Mouse (Mus musculus) small intestine, adult 2 months (tissue): ENCODE data around the gene Txn2.

Experiments
- CTCF ChIP-seq: fragments of 200-500 bp; IDR thresholded peaks from 2 replicates; pipeline ENCODE4 v1.5.1; 2012; ENCODE audit warnings: low read depth, mild to moderate bottlenecking, control low read depth, inconsistent platforms, low read length, moderate library complexity, mixed read lengths; ENCODE audit not compliant: insufficient replicate concordance, insufficient read length; ENCODE audit errors: extremely low read depth
- POLR2A ChIP-seq: fragments of 200-500 bp; IDR thresholded peaks from 2 replicates; pipeline ENCODE4 v1.6.1; 2012; ENCODE audit warnings: low read depth, mild to moderate bottlenecking, control low read depth, inconsistent platforms, low read length, moderate library complexity

GRCm38 (mm10) chr15:77912048-77912447 lies 16.8 kb downstream of the Txn2 start:
- TF ChIP-seq CTCF (no peak), POLR2A (no peak)
